In the genomic region with DNA sequence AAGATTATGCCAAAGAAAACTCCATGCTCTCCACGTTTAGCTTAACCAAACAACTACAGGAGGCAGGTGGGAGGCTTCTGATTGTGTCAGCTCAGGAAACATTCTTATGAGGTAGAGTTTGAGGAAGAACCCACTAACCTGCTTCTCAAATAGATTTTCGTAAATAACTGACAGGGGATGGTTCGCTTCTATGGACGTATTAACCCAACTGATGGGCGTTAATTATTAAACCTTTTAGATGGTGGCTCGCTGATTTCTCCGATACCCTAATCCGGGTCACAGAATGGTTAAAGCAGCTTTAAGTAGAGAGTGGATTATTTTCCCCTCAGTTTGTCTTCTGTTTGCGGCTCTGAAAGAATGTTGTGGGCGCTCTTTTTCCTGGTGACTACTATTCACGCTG, we compare ENCODE assay signal across 25 mouse cellular contexts. TPM values are rescaled to one million over a fixed set of nuclear protein-coding genes. Genes with fewer than 3 reads are reported as not detected.
"Had no signal": no experiment of that assay in that cellular context is flagged by ENCODE, and none has a peak within 500 bp of the region (broad histone marks: within the 10 kb centered on the region; RNA-seq: fewer than 3 reads in every experiment).

No protein-coding gene starts in this region.

- H3K4me3 ChIP-seq: gastrocnemius, adult 2 months; heart, embryonic 10.5 days; heart, embryonic 12.5 days; hindbrain, embryonic 10.5 days; hindbrain, embryonic 12.5 days; intestine, embryonic 15.5 days; layer of hippocampus, adult 2 months; left cerebral cortex, adult 2 months; limb, embryonic 10.5 days; limb, embryonic 12.5 days; liver, embryonic 12.5 days had no signal

- H3K4me1 ChIP-seq: hindbrain, embryonic 10.5 days; hindbrain, embryonic 12.5 days; intestine, embryonic 15.5 days; limb, embryonic 10.5 days; limb, embryonic 12.5 days had no signal

- H3K4me2 ChIP-seq: heart, embryonic 12.5 days; hindbrain, embryonic 12.5 days; hindbrain, embryonic 14.5 days; intestine, embryonic 15.5 days; limb, embryonic 12.5 days; liver, embryonic 12.5 days had no signal

- H3K9ac ChIP-seq: forebrain, postnatal 0 days; heart, embryonic 12.5 days; hindbrain, embryonic 12.5 days; hindbrain, embryonic 14.5 days; intestine, embryonic 15.5 days; limb, embryonic 12.5 days; liver, embryonic 12.5 days; liver, embryonic 14.5 days had no signal

- H3K27ac ChIP-seq: gastrocnemius, adult 2 months; heart, embryonic 10.5 days; hindbrain, embryonic 10.5 days; hindbrain, embryonic 12.5 days; hindbrain, embryonic 14.5 days; intestine, embryonic 15.5 days; layer of hippocampus, adult 2 months; left cerebral cortex, adult 2 months; limb, embryonic 10.5 days; limb, embryonic 12.5 days; liver, embryonic 12.5 days; liver, embryonic 14.5 days had no signal

- H3K27me3 ChIP-seq: heart, embryonic 12.5 days; intestine, embryonic 15.5 days had no signal

- H3K9me3 ChIP-seq: heart, embryonic 10.5 days; heart, embryonic 12.5 days; hindbrain, embryonic 10.5 days; hindbrain, embryonic 12.5 days; intestine, embryonic 15.5 days; limb, embryonic 10.5 days; limb, embryonic 12.5 days; liver, embryonic 12.5 days had no signal

- DNase-seq: forebrain, postnatal 0 days; gastrocnemius, adult 2 months; gastrocnemius, postnatal 10 days; gastrocnemius, postnatal 25 days; heart, adult 18-20 months; heart, postnatal 10 days; heart, postnatal 4 days; liver; lung, adult 2 months had no signal

- ATAC-seq: forebrain, postnatal 0 days; hindbrain, embryonic 16.5 days; inflammation-experienced regulatory T-cells, adult 6 months; intestine, embryonic 15.5 days; intestine, postnatal 0 days; liver, embryonic 12.5 days had no signal

- H3K36me3 ChIP-seq: heart, embryonic 10.5 days; heart, embryonic 12.5 days; hindbrain, embryonic 10.5 days; hindbrain, embryonic 12.5 days; intestine, embryonic 15.5 days; limb, embryonic 10.5 days; limb, embryonic 12.5 days; liver, embryonic 12.5 days had no signal

RNA-seq across cellular contexts. Expression of gene Cltrn, which starts 1.3 kb away (rescaled TPM):
- polyA plus RNA-seq: heart, embryonic 12.5 days; heart, embryonic 14.5 days; inflammation-experienced regulatory T-cells, adult 6 months; limb, embryonic 12.5 days; lung, adult 2 months had no signal

RNA-seq across cellular contexts. Expression of gene Ace2, which starts 49.2 kb away (rescaled TPM):
- polyA plus RNA-seq: heart, embryonic 14.5 days; inflammation-experienced regulatory T-cells, adult 6 months; limb, embryonic 12.5 days; liver, embryonic 12.5 days had no signal
